Mouse (Mus musculus): ENCODE data around the gene Rgs6. TPM values are rescaled to one million over a fixed set of nuclear protein-coding genes. Genes with fewer than 3 reads are reported as not detected.
A peak's percentile ranks its signal among the peaks of the same experiment; 100 is the strongest.

Rgs6 gene
- polyA plus RNA-seq, 1 experiment from 2014 or later: 0.69 TPM

GRCm38 (mm10) chr12:83013918-83014691 is 426.0 kb downstream of the Rgs6 start:
- DNase-seq (ENCODE audit: low spot score) (no peak), ATAC-seq (ENCODE audit: insufficient read depth, low FRiP score, low TSS enrichment) (no peak)
- Histone ChIP-seq H3K27me3 (ENCODE audit: control insufficient read depth, insufficient read depth, low read length) (no peaks in the 10 kb centered on the region), H3K36me3 (ENCODE audit: control insufficient read depth, insufficient read depth, low read length) (no peaks in the 10 kb centered on the region), H3K9me3 (ENCODE audit: control insufficient read depth, low read length) (no peaks in the 10 kb centered on the region), H3K4me1 (ENCODE audit: control insufficient read depth, insufficient read depth, low read length) (no peaks in the 10 kb centered on the region), H3K4me3 (ENCODE audit: low read depth, low read length) (no peak overlapping the region), H3K4me2 (ENCODE audit: low read depth) (no peak overlapping the region), H3K27ac (ENCODE audit: low read depth, low read length) (no peak overlapping the region), H3K9ac (ENCODE audit: low read length) (no peak overlapping the region)
- 73% methylated on average over 4 of the region's 4 CpGs for WGBS

- no peaks in the 10 kb centered on the region for H3K36me3 ChIP-seq (ENCODE audit: control insufficient read depth, insufficient read depth, low read length)
- no peak overlapping the region for H3K27ac ChIP-seq (ENCODE audit: low read depth, low read length)
- no peak overlapping the region for H3K4me3 ChIP-seq (ENCODE audit: low read depth, low read length)
- H3K9me3 ChIP-seq (ENCODE audit: control insufficient read depth, low read length): no peaks in the 10 kb centered on the region
- WGBS: 37% methylated on average over 2 of the region's 2 CpGs
- H3K4me2 ChIP-seq (ENCODE audit: low read depth): no peak overlapping the region
- DNase-seq (ENCODE audit: low spot score) (no peak), ATAC-seq (ENCODE audit: insufficient read depth, low FRiP score, low TSS enrichment) (no peak)
- no peaks in the 10 kb centered on the region for H3K27me3 ChIP-seq (ENCODE audit: control insufficient read depth, insufficient read depth, low read length)
- H3K9ac ChIP-seq (ENCODE audit: low read length): no peak overlapping the region
- no peaks in the 10 kb centered on the region for H3K4me1 ChIP-seq (ENCODE audit: control insufficient read depth, insufficient read depth, low read length)
Observed at GRCm38 (mm10) chr12:83014848-83015247, 426.8 kb downstream of the Rgs6 start.

GRCm38 (mm10) chr12:83015366-83015765 is 427.3 kb downstream of the Rgs6 start:
- no peak for DNase-seq (ENCODE audit: low spot score)
- H3K4me1 ChIP-seq (ENCODE audit: control insufficient read depth, insufficient read depth, low read length): no peaks in the 10 kb centered on the region
- H3K9me3 ChIP-seq (ENCODE audit: control insufficient read depth, low read length): no peaks in the 10 kb centered on the region
- H3K27me3 ChIP-seq (ENCODE audit: control insufficient read depth, insufficient read depth, low read length): no peaks in the 10 kb centered on the region
- H3K27ac ChIP-seq (ENCODE audit: low read depth, low read length): no peak overlapping the region
- H3K4me3 ChIP-seq (ENCODE audit: low read depth, low read length): no peak overlapping the region
- ATAC-seq (ENCODE audit: insufficient read depth, low FRiP score, low TSS enrichment): no peak
- no peak overlapping the region for H3K4me2 ChIP-seq (ENCODE audit: low read depth)
- no peaks in the 10 kb centered on the region for H3K36me3 ChIP-seq (ENCODE audit: control insufficient read depth, insufficient read depth, low read length)
- no peak overlapping the region for H3K9ac ChIP-seq (ENCODE audit: low read length)
- 72% methylated on average over 5 of the region's 5 CpGs for WGBS

GRCm38 (mm10) chr12:83016486-83016885 is 428.4 kb downstream of the Rgs6 start:
- H3K36me3 ChIP-seq (ENCODE audit: control insufficient read depth, insufficient read depth, low read length): no peaks in the 10 kb centered on the region
- no peak overlapping the region for H3K4me2 ChIP-seq (ENCODE audit: low read depth)
- H3K9me3 ChIP-seq (ENCODE audit: control insufficient read depth, low read length): no peaks in the 10 kb centered on the region
- no peak overlapping the region for H3K4me3 ChIP-seq (ENCODE audit: low read depth, low read length)
- no peaks in the 10 kb centered on the region for H3K4me1 ChIP-seq (ENCODE audit: control insufficient read depth, insufficient read depth, low read length)
- no peaks in the 10 kb centered on the region for H3K27me3 ChIP-seq (ENCODE audit: control insufficient read depth, insufficient read depth, low read length)
- ATAC-seq (ENCODE audit: insufficient read depth, low FRiP score, low TSS enrichment) (no peak), DNase-seq (ENCODE audit: low spot score) (no peak)
- H3K27ac ChIP-seq (ENCODE audit: low read depth, low read length): no peak overlapping the region
- H3K9ac ChIP-seq (ENCODE audit: low read length): no peak overlapping the region
- 92% methylated on average over 6 of the region's 6 CpGs for WGBS

GRCm38 (mm10) chr12:83018005-83018404 is 429.9 kb downstream of the Rgs6 start:
- H3K9ac ChIP-seq (ENCODE audit: low read length): no peak overlapping the region
- ATAC-seq (ENCODE audit: insufficient read depth, low FRiP score, low TSS enrichment) (no peak), DNase-seq (ENCODE audit: low spot score) (peak; percentile 79)
- no peak overlapping the region for H3K4me3 ChIP-seq (ENCODE audit: low read depth, low read length)
- no peaks in the 10 kb centered on the region for H3K36me3 ChIP-seq (ENCODE audit: control insufficient read depth, insufficient read depth, low read length)
- H3K27ac ChIP-seq (ENCODE audit: low read depth, low read length): no peak overlapping the region
- no peaks in the 10 kb centered on the region for H3K27me3 ChIP-seq (ENCODE audit: control insufficient read depth, insufficient read depth, low read length)
- no peak overlapping the region for H3K4me2 ChIP-seq (ENCODE audit: low read depth)
- WGBS: 9% methylated on average over 3 of the region's 3 CpGs
- no peaks in the 10 kb centered on the region for H3K4me1 ChIP-seq (ENCODE audit: control insufficient read depth, insufficient read depth, low read length)
- no peaks in the 10 kb centered on the region for H3K9me3 ChIP-seq (ENCODE audit: control insufficient read depth, low read length)

- no peak for ATAC-seq (ENCODE audit: insufficient read depth, low FRiP score, low TSS enrichment)
- no peaks in the 10 kb centered on the region for H3K36me3 ChIP-seq (ENCODE audit: control insufficient read depth, insufficient read depth, low read length)
Observed at GRCm38 (mm10) chr12:83026985-83027384, 438.9 kb downstream of the Rgs6 start.

GRCm38 (mm10) chr12:83033171-83033835 is 445.2 kb downstream of the Rgs6 start:
- H3K9me3 ChIP-seq (ENCODE audit: control insufficient read depth, low read length): no peaks in the 10 kb centered on the region
- WGBS: 60% methylated on average over 7 of the region's 7 CpGs

More at GRCm38 (mm10) chr12:83026985-83027384, 438.9 kb downstream of the Rgs6 start:
- H3K4me1 ChIP-seq (ENCODE audit: control insufficient read depth, insufficient read depth, low read length): no peaks in the 10 kb centered on the region
- no peak overlapping the region for H3K4me2 ChIP-seq (ENCODE audit: low read depth)
- 32% methylated on average over 3 of the region's 3 CpGs for WGBS
- DNase-seq (ENCODE audit: low spot score): no peak
- no peak overlapping the region for H3K4me3 ChIP-seq (ENCODE audit: low read depth, low read length)
- no peaks in the 10 kb centered on the region for H3K9me3 ChIP-seq (ENCODE audit: control insufficient read depth, low read length)
- H3K27me3 ChIP-seq (ENCODE audit: control insufficient read depth, insufficient read depth, low read length): no peaks in the 10 kb centered on the region
- H3K27ac ChIP-seq (ENCODE audit: low read depth, low read length): no peak overlapping the region
- H3K9ac ChIP-seq (ENCODE audit: low read length): no peak overlapping the region

GRCm38 (mm10) chr12:83034859-83035569 is 446.9 kb downstream of the Rgs6 start:
- DNase-seq (ENCODE audit: low spot score) (no peak), ATAC-seq (ENCODE audit: insufficient read depth, low FRiP score, low TSS enrichment) (no peak)
- Histone ChIP-seq H3K27me3 (ENCODE audit: control insufficient read depth, insufficient read depth, low read length) (no peaks in the 10 kb centered on the region), H3K36me3 (ENCODE audit: control insufficient read depth, insufficient read depth, low read length) (no peaks in the 10 kb centered on the region), H3K4me2 (ENCODE audit: low read depth) (no peak overlapping the region), H3K4me3 (ENCODE audit: low read depth, low read length) (no peak overlapping the region), H3K9me3 (ENCODE audit: control insufficient read depth, low read length) (no peaks in the 10 kb centered on the region), H3K9ac (ENCODE audit: low read length) (no peak overlapping the region), H3K27ac (ENCODE audit: low read depth, low read length) (no peak overlapping the region), H3K4me1 (ENCODE audit: control insufficient read depth, insufficient read depth, low read length) (no peaks in the 10 kb centered on the region)
- WGBS: 83% methylated on average over 3 of the region's 3 CpGs

More at GRCm38 (mm10) chr12:83033171-83033835, 445.2 kb downstream of the Rgs6 start:
- no peak overlapping the region for H3K9ac ChIP-seq (ENCODE audit: low read length)
- H3K4me2 ChIP-seq (ENCODE audit: low read depth): no peak overlapping the region
- H3K36me3 ChIP-seq (ENCODE audit: control insufficient read depth, insufficient read depth, low read length): no peaks in the 10 kb centered on the region
- H3K4me3 ChIP-seq (ENCODE audit: low read depth, low read length): no peak overlapping the region
- H3K27ac ChIP-seq (ENCODE audit: low read depth, low read length): no peak overlapping the region
- DNase-seq (ENCODE audit: low spot score): no peak
- H3K4me1 ChIP-seq (ENCODE audit: control insufficient read depth, insufficient read depth, low read length): no peaks in the 10 kb centered on the region
- no peaks in the 10 kb centered on the region for H3K27me3 ChIP-seq (ENCODE audit: control insufficient read depth, insufficient read depth, low read length)
- ATAC-seq (ENCODE audit: insufficient read depth, low FRiP score, low TSS enrichment): no peak

Data from neural tube, embryonic 11.5 days (tissue).